Mouse (Mus musculus) 3134 (cell line): ENCODE data around the gene Zxdc.

ENCODE experiments used
- DNase-seq: peaks from one replicate; pipeline ENCODE4 v3.0.0-alpha.2; 2011; ENCODE audit warnings: low spot score; ENCODE audit not compliant: insufficient read length; ENCODE audit errors: extremely low read depth

The Zxdc gene

GRCm38 (mm10) chr6:90374647-90375046, 5.4 kb downstream of the Zxdc start:
- DNase-seq = no peak

- DNase-seq = no peak
Measured at GRCm38 (mm10) chr6:90377708-90378107, 8.4 kb downstream of the Zxdc start.

- no peak for DNase-seq
Measured at GRCm38 (mm10) chr6:90381465-90381864, 12.2 kb downstream of the Zxdc start.

- no peak for DNase-seq
Measured at GRCm38 (mm10) chr6:90390629-90391028, 21.3 kb downstream of the Zxdc start.

- no peak for DNase-seq
Measured at GRCm38 (mm10) chr6:90393948-90394347, 24.7 kb downstream of the Zxdc start.

GRCm38 (mm10) chr6:90395751-90396150, 26.5 kb downstream of the Zxdc start:
- no peak for DNase-seq

GRCm38 (mm10) chr6:90397291-90397690, 28.0 kb downstream of the Zxdc start:
- no peak for DNase-seq

GRCm38 (mm10) chr6:90408632-90409031, 39.3 kb downstream of the Zxdc start:
- DNase-seq = no peak

- DNase-seq = no peak
Measured at GRCm38 (mm10) chr6:90410972-90411371, 41.7 kb downstream of the Zxdc start.

GRCm38 (mm10) chr6:90411926-90412325, 42.6 kb downstream of the Zxdc start:
- DNase-seq = no peak

- DNase-seq = no peak
Measured at GRCm38 (mm10) chr6:90422565-90422964, 53.3 kb downstream of the Zxdc start.

- DNase-seq = no peak
Measured at GRCm38 (mm10) chr6:90425361-90425760, 56.1 kb downstream of the Zxdc start.

GRCm38 (mm10) chr6:90426003-90426402, 56.7 kb downstream of the Zxdc start:
- DNase-seq = no peak

GRCm38 (mm10) chr6:90428380-90428974, 59.2 kb downstream of the Zxdc start, which contains the start of gene Cfap100:
Gene Cfap100 (minus strand): TSS chr6:90428797.
- DNase-seq = no peak

GRCm38 (mm10) chr6:90429911-90430310, 60.6 kb downstream of the Zxdc start:
- no peak for DNase-seq

- DNase-seq = no peak
Measured at GRCm38 (mm10) chr6:90431487-90431886, 62.2 kb downstream of the Zxdc start.

- DNase-seq = no peak
Measured at GRCm38 (mm10) chr6:90434687-90435086, 65.4 kb downstream of the Zxdc start.

- DNase-seq = no peak
Measured at GRCm38 (mm10) chr6:90435195-90435618, 65.9 kb downstream of the Zxdc start.

- DNase-seq = no peak
Measured at GRCm38 (mm10) chr6:90436192-90436907, 67.1 kb downstream of the Zxdc start.

- DNase-seq = no peak
Measured at GRCm38 (mm10) chr6:90437041-90437440, 67.7 kb downstream of the Zxdc start.

GRCm38 (mm10) chr6:90446883-90447282, 77.6 kb downstream of the Zxdc start:
- DNase-seq = no peak

- DNase-seq = no peak
Measured at GRCm38 (mm10) chr6:90450179-90450578, 80.9 kb downstream of the Zxdc start.
